Mouse (Mus musculus) liver, postnatal 0 days (tissue): Measurements from ENCODE around the gene Pde9a.

ENCODE experiments used
- CTCF ChIP-seq: sonication (generic); IDR thresholded peaks from 2 replicates; pipeline ENCODE4 v1.5.1; 2016; ENCODE audit warnings: antibody characterized with exemption, low read depth
- EP300 ChIP-seq: IDR thresholded peaks from 2 replicates; pipeline ENCODE4 v1.6.1; 2016; ENCODE audit warnings: antibody characterized with exemption, low read depth, mild to moderate bottlenecking

DNA sequence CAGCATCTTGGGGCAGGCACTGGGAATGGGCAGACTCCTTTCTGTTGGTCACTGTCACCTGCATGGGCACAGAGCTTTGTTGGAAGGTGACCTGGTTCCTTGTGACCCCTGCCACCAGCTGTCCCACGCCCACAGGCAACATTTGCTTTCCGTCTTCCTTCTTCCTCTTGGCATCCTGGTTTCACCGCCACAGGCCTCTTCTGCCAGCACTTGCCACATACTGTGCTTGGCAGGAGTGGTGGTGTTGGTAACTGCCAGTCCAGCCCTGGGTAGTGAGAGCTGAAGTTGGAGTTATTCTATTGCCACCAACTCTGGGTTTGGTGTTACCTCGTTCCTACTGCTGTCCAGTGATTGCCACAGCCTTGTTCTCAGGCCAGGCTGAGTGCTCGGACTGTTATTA, 37.9 kb upstream of the Pde9a start:
- no peak for TF ChIP-seq EP300
- no peak for TF ChIP-seq CTCF
